Mouse (Mus musculus) lung, embryonic 16.5 days (tissue): ENCODE results near the gene Syce2. TPM values are rescaled to one million over a fixed set of nuclear protein-coding genes. Genes with fewer than 3 reads are reported as not detected.

Source experiments
- ATAC-seq: fragments of 200-750 bp; cut with Nextera tagmentation; 2 replicates; pipeline ENCODE4 v1.8.0; 2017; ENCODE audit warnings: low read depth, mild to moderate bottlenecking, moderate library complexity
- H3K27ac ChIP-seq: fragments of 300-500 bp; sonication (generic); 2 replicates; pipeline ENCODE4 v1.5.1; 2014; ENCODE audit warnings: mild to moderate bottlenecking, control low read depth, low read length
- H3K27me3 ChIP-seq: fragments of 300-500 bp; sonication (generic); 2 replicates; pipeline ENCODE4 v1.6.1; 2014; ENCODE audit warnings: low read depth, low read length, mixed read lengths; ENCODE audit not compliant: control insufficient read depth, insufficient read depth
- H3K36me3 ChIP-seq: fragments of 300-500 bp; sonication (generic); 2 replicates; pipeline ENCODE4 v1.6.1; 2014; ENCODE audit warnings: low read length; ENCODE audit not compliant: control insufficient read depth, insufficient read depth
- H3K4me1 ChIP-seq: fragments of 300-500 bp; sonication (generic); replicated peaks from 2 replicates; pipeline ENCODE4 v1.6.1; 2014; ENCODE audit warnings: low read length, mixed read lengths; ENCODE audit not compliant: control insufficient read depth, insufficient read depth
- H3K4me2 ChIP-seq: fragments of 300-500 bp; sonication (generic); 2 replicates; pipeline ENCODE4 v1.6.1; 2014; ENCODE audit warnings: low read depth, low read length, control low read depth
- H3K4me3 ChIP-seq: fragments of 300-500 bp; sonication (generic); 2 replicates; pipeline ENCODE4 v1.5.1; 2014; ENCODE audit warnings: mild to moderate bottlenecking, low read length, control low read depth
- H3K9ac ChIP-seq: fragments of 300-500 bp; sonication (generic); 2 replicates; pipeline ENCODE4 v1.6.1; 2014; ENCODE audit warnings: low read length, control low read depth
- H3K9me3 ChIP-seq: fragments of 300-500 bp; sonication (generic); 2 replicates; pipeline ENCODE4 v1.6.1; 2016; ENCODE audit warnings: low read length; ENCODE audit not compliant: control insufficient read depth
- WGBS: fragments of 180-500 bp; shearing (Covaris S2); extraction: QIAGEN DNeasy Blood & Tissue Kit; methylation state at CpG from one replicate; pipeline ENCODE4 v1.1.7; 2014; 5-methylcytosine and 5-hydroxymethylcytosine counted together
- microRNA-seq: library from miRNA; unstranded; fragments of <30 nt; microRNA quantifications from one replicate; pipeline ENCODE4, GENCODE M21; 2016
- polyA plus RNA-seq: library from polyadenylated mRNA; unstranded; fragments of >200 nt; fragmentation: Nextera tagmentation; extraction: Ambion mirVana; gene quantifications from 2 replicates; pipeline ENCODE4 v1.2.1, GENCODE M21; 2015

Gene Syce2
- polyA plus RNA-seq, 1 experiment from 2014 or later: 59.6 TPM

GRCm38 (mm10) chr8:84933767-84934559 is 62.1 kb downstream of the Syce2 start:
- ATAC-seq: no peak
- Histone ChIP-seq H3K4me2 (no peak overlapping the region), H3K4me1 (peaks cover 4% of the 10 kb centered on the region), H3K9me3 (no peaks in the 10 kb centered on the region), H3K36me3 (no peaks in the 10 kb centered on the region), H3K27ac (no peak overlapping the region), H3K4me3 (no peak overlapping the region), H3K9ac (no peak overlapping the region), H3K27me3 (peaks cover 73% of the 10 kb centered on the region)
- 76% methylated on average over 16 of the region's 16 CpGs for WGBS

- Histone ChIP-seq H3K27ac (no peak overlapping the region), H3K4me2 (no peak overlapping the region), H3K9me3 (no peaks in the 10 kb centered on the region), H3K27me3 (peaks cover 64% of the 10 kb centered on the region), H3K36me3 (no peaks in the 10 kb centered on the region), H3K4me3 (no peak overlapping the region), H3K4me1 (peaks cover 4% of the 10 kb centered on the region), H3K9ac (no peak overlapping the region)
- ATAC-seq: peak; percentile 49
- under 1% methylated on average over 15 of the region's 15 CpGs for WGBS
Measured at GRCm38 (mm10) chr8:84934860-84935259, 62.9 kb downstream of the Syce2 start.

DNA sequence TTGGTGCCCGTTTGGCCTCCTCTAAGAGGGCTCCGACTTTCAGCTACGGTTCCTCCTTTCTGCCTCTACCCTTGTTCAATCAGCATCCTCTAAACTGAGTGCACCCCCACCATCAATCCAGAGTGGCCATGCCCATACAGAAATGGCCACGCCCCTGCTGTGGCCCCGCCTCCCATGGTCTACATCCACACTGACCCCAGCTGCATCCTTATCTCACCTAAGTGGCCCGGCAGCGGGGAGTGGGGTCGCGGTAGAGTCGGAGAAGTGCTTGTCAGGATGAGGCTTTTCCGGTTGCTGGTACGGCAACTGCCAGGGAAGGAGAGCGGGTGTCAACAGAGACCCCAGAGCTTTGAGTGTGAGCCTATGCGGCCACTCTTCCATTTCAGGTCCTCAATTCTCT is 63.6 kb downstream of the Syce2 start:
- Histone ChIP-seq H3K9me3 (no peaks in the 10 kb centered on the region), H3K27ac (no peak overlapping the region), H3K36me3 (no peaks in the 10 kb centered on the region), H3K9ac (no peak overlapping the region), H3K27me3 (peaks cover 59% of the 10 kb centered on the region), H3K4me3 (no peak overlapping the region), H3K4me1 (peaks cover 4% of the 10 kb centered on the region), H3K4me2 (no peak overlapping the region)
- 4% methylated on average over 14 of the region's 14 CpGs for WGBS
- peak; percentile 28; the same call in 1 of the 2 replicates for ATAC-seq

GRCm38 (mm10) chr8:84936041-84936961 is 64.4 kb downstream of the Syce2 start:
- Histone ChIP-seq H3K27me3 (peaks cover 53% of the 10 kb centered on the region), H3K27ac (no peak overlapping the region), H3K36me3 (no peaks in the 10 kb centered on the region), H3K4me2 (peak overlapping the region; percentile 66), H3K4me1 (peaks cover 4% of the 10 kb centered on the region), H3K4me3 (peak overlapping the region; percentile 41), H3K9me3 (no peaks in the 10 kb centered on the region), H3K9ac (0 out of 2 replicates have a peak overlapping the region, but pooled peaks have one; percentile 1)
- no peak for ATAC-seq
- WGBS: 20% methylated on average over 23 of the region's 23 CpGs

GRCm38 (mm10) chr8:84936962-84937546 is 65.1 kb downstream of the Syce2 start, which contains the start of gene Mast1:
Mast1 (minus strand) TSS chr8:84937359.
- peak; percentile 51; the same call in 1 of the 2 replicates for ATAC-seq
- peak within 1 kb of the TSS; percentile 1; the same call in 1 of the 2 replicates for H3K9ac ChIP-seq
- peak within 1 kb of the TSS; percentile 66 for H3K4me2 ChIP-seq
- no peak within 1 kb of the TSS for H3K27ac ChIP-seq
- no peaks in the 10 kb centered on the region for H3K36me3 ChIP-seq
- no peaks in the 10 kb centered on the region for H3K9me3 ChIP-seq
- H3K4me1 ChIP-seq: peaks cover 4% of the 10 kb centered on the region
- H3K4me3 ChIP-seq: peak within 1 kb of the TSS; percentile 41
- H3K27me3 ChIP-seq: peaks cover 52% of the 10 kb centered on the region
- under 1% methylated on average over 46 of the region's 50 CpGs for WGBS

Small RNA genes within 50 kb of the gene (microRNA-seq; reads per million reads assigned to microRNA genes)
- gene Gm24197 (not detected), gene Mir7069 (2.8 reads per million, percentile 7 among the genes with 10 or more reads in this experiment)

Other genes with a start within 250 kb of the Syce2 start
- gene Ier2, start 209.3 kb upstream of the Syce2 start, polyA plus RNA-seq: 83.2 and 87.4 TPM in 2 replicates
- 54.7 and 58.8 TPM in 2 replicates for gene Trmt1, start 185.8 kb upstream of the Syce2 start, polyA plus RNA-seq
- 16.9 and 19.5 TPM in 2 replicates for gene Nacc1, start 184.2 kb upstream of the Syce2 start, polyA plus RNA-seq
- gene Lyl1, start 170.7 kb upstream of the Syce2 start, polyA plus RNA-seq: 11.4 and 12.5 TPM in 2 replicates
- gene G430095P16Rik, start 149.1 kb upstream of the Syce2 start, polyA plus RNA-seq: 3.1 and 3.7 TPM in 2 replicates
- 43.9 and 44.6 TPM in 2 replicates for gene Nfix, start 71.8 kb upstream of the Syce2 start, polyA plus RNA-seq
- 6.3 and 6.5 TPM in 2 replicates for gene Dand5, start 49.3 kb upstream of the Syce2 start, polyA plus RNA-seq
- 38.6 and 43.0 TPM in 2 replicates for gene Gadd45gip1, start 40.6 kb upstream of the Syce2 start, polyA plus RNA-seq
- gene Rad23a, start 31.4 kb upstream of the Syce2 start, polyA plus RNA-seq: 110 and 120 TPM in 2 replicates
- 980 and 996 TPM in 2 replicates for gene Calr, start 25.2 kb upstream of the Syce2 start, polyA plus RNA-seq
- 90.1 and 93.3 TPM in 2 replicates for gene Farsa, start 15.1 kb upstream of the Syce2 start, polyA plus RNA-seq
- gene Gcdh, start 21.8 kb downstream of the Syce2 start, polyA plus RNA-seq: 36.7 and 37.3 TPM in 2 replicates
- gene Klf1, start 29.8 kb downstream of the Syce2 start, polyA plus RNA-seq: 1.5 and 4.9 TPM in 2 replicates
- 19.9 and 21.1 TPM in 2 replicates for gene Dnase2a, start 36.4 kb downstream of the Syce2 start, polyA plus RNA-seq
- 0.64 and 0.72 TPM in 2 replicates for gene Mast1, start 65.2 kb downstream of the Syce2 start, polyA plus RNA-seq
- gene Rtbdn, start 74.9 kb downstream of the Syce2 start, polyA plus RNA-seq: 0.23 and 0.29 TPM in 2 replicates
- gene Gm49661, start 97.3 kb downstream of the Syce2 start, polyA plus RNA-seq: not detected in 2 replicates
- gene Prdx2, start 97.5 kb downstream of the Syce2 start, polyA plus RNA-seq: 644 and 691 TPM in 2 replicates
- 114 and 119 TPM in 2 replicates for gene Rnaseh2a, start 97.7 kb downstream of the Syce2 start, polyA plus RNA-seq
- 13.7 and 15.5 TPM in 2 replicates for gene Junb, start 106.6 kb downstream of the Syce2 start, polyA plus RNA-seq
- 24.2 and 27.2 TPM in 2 replicates for gene Hook2, start 118.5 kb downstream of the Syce2 start, polyA plus RNA-seq
- gene Best2, start 142.4 kb downstream of the Syce2 start, polyA plus RNA-seq: not detected in 2 replicates
- gene Asna1, start 153.2 kb downstream of the Syce2 start, polyA plus RNA-seq: 121 and 122 TPM in 2 replicates
- 92.1 and 101 TPM in 2 replicates for gene Trir, start 154.7 kb downstream of the Syce2 start, polyA plus RNA-seq
- 27.7 and 29.5 TPM in 2 replicates for gene Tnpo2, start 164.8 kb downstream of the Syce2 start, polyA plus RNA-seq
- 28.2 and 29.9 TPM in 2 replicates for gene Fbxw9, start 187.9 kb downstream of the Syce2 start, polyA plus RNA-seq
- not detected in 2 replicates for gene Gm5741, start 195.9 kb downstream of the Syce2 start, polyA plus RNA-seq
- gene Dhps, start 199.6 kb downstream of the Syce2 start, polyA plus RNA-seq: 51.9 and 53.9 TPM in 2 replicates
- gene Wdr83os, start 208.6 kb downstream of the Syce2 start, polyA plus RNA-seq: 134 and 137 TPM in 2 replicates
- gene Wdr83, start 209.2 kb downstream of the Syce2 start, polyA plus RNA-seq: 45.4 and 45.8 TPM in 2 replicates
- gene Man2b1, start 211.2 kb downstream of the Syce2 start, polyA plus RNA-seq: 44.6 and 48.7 TPM in 2 replicates